Mouse (Mus musculus): ENCODE results near the gene Gys1. TPM values are rescaled to one million over a fixed set of nuclear protein-coding genes. Genes with fewer than 3 reads are reported as not detected.
"Not testable (repeated sequence)": the region's sequence is repeated elsewhere in the genome, so short reads cannot be mapped to it uniquely, and the experiment has no call there.

Gys1 gene
- polyA plus RNA-seq, 1 experiment from 2014 or later, result 37.0 TPM

- WGBS, result 19% methylated on average over 3 of the region's 3 CpGs
- Histone ChIP-seq H3K27me3 (ENCODE audit: control insufficient read depth, insufficient read depth, low read length) (no peaks in the 10 kb centered on the region), H3K36me3 (ENCODE audit: control insufficient read depth, insufficient read depth, low read length) (no peaks in the 10 kb centered on the region), H3K4me2 (ENCODE audit: low read depth, low read length, severe bottlenecking) (no peak overlapping the region), H3K4me1 (replicated peaks; ENCODE audit: control insufficient read depth, insufficient read depth, low read length) (no peaks in the 10 kb centered on the region), H3K9ac (ENCODE audit: low read length) (no peak overlapping the region), H3K4me3 (ENCODE audit: low read depth, low read length) (no peak overlapping the region), H3K9me3 (ENCODE audit: control insufficient read depth, low read length) (no peaks in the 10 kb centered on the region), H3K27ac (ENCODE audit: low read depth, low read length) (no peak overlapping the region)
- ATAC-seq (replicated peaks; ENCODE audit: low FRiP score), result no peak
- peak; percentile 69 for DNase-seq (ENCODE audit: low spot score)
Measured at GRCm38 (mm10) chr7:45477003-45477402, 42.4 kb downstream of the Gys1 start.

- Histone ChIP-seq H3K27ac (ENCODE audit: low read depth, low read length) (no peak overlapping the region), H3K4me3 (ENCODE audit: low read depth, low read length) (no peak overlapping the region), H3K36me3 (ENCODE audit: control insufficient read depth, insufficient read depth, low read length) (no peaks in the 10 kb centered on the region), H3K4me1 (replicated peaks; ENCODE audit: control insufficient read depth, insufficient read depth, low read length) (no peaks in the 10 kb centered on the region), H3K9ac (ENCODE audit: low read length) (no peak overlapping the region), H3K9me3 (ENCODE audit: control insufficient read depth, low read length) (no peaks in the 10 kb centered on the region), H3K4me2 (ENCODE audit: low read depth, low read length, severe bottlenecking) (no peak overlapping the region), H3K27me3 (ENCODE audit: control insufficient read depth, insufficient read depth, low read length) (no peaks in the 10 kb centered on the region)
- DNase-seq (ENCODE audit: low spot score), result no peak
- ATAC-seq (replicated peaks; ENCODE audit: low FRiP score), result no peak
- WGBS, result 93% methylated on average over 7 of the region's 7 CpGs
Measured at GRCm38 (mm10) chr7:45478774-45479173, 44.1 kb downstream of the Gys1 start.

DNA sequence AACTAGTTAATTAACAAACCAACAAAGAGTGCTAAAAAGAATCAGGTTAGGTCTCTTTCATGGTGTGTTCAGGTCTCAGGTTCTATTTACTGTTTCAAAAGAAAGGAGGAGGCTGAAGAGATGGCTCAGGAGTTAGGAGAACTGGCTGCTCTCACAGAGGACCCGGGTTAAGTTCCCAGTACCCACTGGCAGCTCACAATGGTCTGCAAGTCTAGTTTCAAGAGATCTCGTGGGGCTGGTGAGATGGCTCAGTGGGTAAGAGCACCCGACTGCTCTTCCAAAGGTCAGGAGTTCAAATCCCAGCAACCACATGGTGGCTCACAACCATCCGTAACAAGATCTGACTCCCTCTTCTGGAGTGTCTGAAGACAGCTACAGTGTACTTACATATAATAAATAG lies 45.7 kb downstream of the Gys1 start:
- H3K27me3 ChIP-seq (ENCODE audit: control insufficient read depth, insufficient read depth, low read length); H3K36me3 ChIP-seq (ENCODE audit: control insufficient read depth, insufficient read depth, low read length); H3K4me3 ChIP-seq (ENCODE audit: low read depth, low read length); H3K27ac ChIP-seq (ENCODE audit: low read depth, low read length); DNase-seq (ENCODE audit: low spot score); H3K4me1 ChIP-seq (replicated peaks; ENCODE audit: control insufficient read depth, insufficient read depth, low read length); ATAC-seq (replicated peaks; ENCODE audit: low FRiP score); H3K9ac ChIP-seq (ENCODE audit: low read length); H3K4me2 ChIP-seq (ENCODE audit: low read depth, low read length, severe bottlenecking); H3K9me3 ChIP-seq (ENCODE audit: control insufficient read depth, low read length): not testable (repeated sequence)
- 79% methylated on average over 3 of the region's 4 CpGs for WGBS

- ATAC-seq (replicated peaks; ENCODE audit: low FRiP score) (peak; percentile 76), DNase-seq (ENCODE audit: low spot score) (peak; percentile 65)
- H3K4me2 ChIP-seq (ENCODE audit: low read depth, low read length, severe bottlenecking), result no peak within 1 kb of the TSS
- H3K9me3 ChIP-seq (ENCODE audit: control insufficient read depth, low read length), result no peaks in the 10 kb centered on the region
- H3K36me3 ChIP-seq (ENCODE audit: control insufficient read depth, insufficient read depth, low read length), result no peaks in the 10 kb centered on the region
- H3K4me1 ChIP-seq (replicated peaks; ENCODE audit: control insufficient read depth, insufficient read depth, low read length), result no peaks in the 10 kb centered on the region
- H3K27me3 ChIP-seq (ENCODE audit: control insufficient read depth, insufficient read depth, low read length), result no peaks in the 10 kb centered on the region
- H3K9ac ChIP-seq (ENCODE audit: low read length), result no peak within 1 kb of the TSS
- H3K4me3 ChIP-seq (ENCODE audit: low read depth, low read length), result no peak within 1 kb of the TSS
- 53% methylated on average over 14 of the region's 15 CpGs for WGBS
- no peak within 1 kb of the TSS for H3K27ac ChIP-seq (ENCODE audit: low read depth, low read length)
Measured at GRCm38 (mm10) chr7:45481374-45481927, 46.8 kb downstream of the Gys1 start, which contains the start of gene Tulp2. Tulp2 (plus strand) TSS chr7:45481877.

DNA sequence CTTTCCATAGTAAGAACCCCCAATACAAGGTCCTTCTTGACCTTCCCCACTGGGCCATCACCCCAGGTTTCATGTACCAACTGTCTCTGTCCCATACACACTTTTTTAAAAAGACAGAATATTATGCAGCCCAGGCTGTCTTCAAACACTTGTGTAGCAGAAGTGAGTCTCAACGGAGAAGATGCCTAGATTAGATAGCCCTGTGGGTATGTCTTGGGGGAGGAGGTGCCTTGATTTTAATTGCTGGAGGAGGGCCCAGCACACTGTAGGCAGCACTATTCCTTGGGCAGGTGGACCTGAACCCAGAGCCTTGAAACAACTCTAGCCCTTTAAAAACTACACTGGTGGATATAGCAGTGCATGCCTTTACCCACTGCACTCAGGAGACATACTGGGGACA lies 47.5 kb downstream of the Gys1 start:
- ATAC-seq (replicated peaks; ENCODE audit: low FRiP score) (no peak), DNase-seq (ENCODE audit: low spot score) (no peak)
- no peak overlapping the region for H3K4me2 ChIP-seq (ENCODE audit: low read depth, low read length, severe bottlenecking)
- WGBS, result 93% methylated on average over 1 of the region's 1 CpGs
- H3K9me3 ChIP-seq (ENCODE audit: control insufficient read depth, low read length), result no peaks in the 10 kb centered on the region
- H3K4me1 ChIP-seq (replicated peaks; ENCODE audit: control insufficient read depth, insufficient read depth, low read length), result no peaks in the 10 kb centered on the region
- no peak overlapping the region for H3K4me3 ChIP-seq (ENCODE audit: low read depth, low read length)
- no peak overlapping the region for H3K9ac ChIP-seq (ENCODE audit: low read length)
- no peaks in the 10 kb centered on the region for H3K27me3 ChIP-seq (ENCODE audit: control insufficient read depth, insufficient read depth, low read length)
- H3K27ac ChIP-seq (ENCODE audit: low read depth, low read length), result no peak overlapping the region
- H3K36me3 ChIP-seq (ENCODE audit: control insufficient read depth, insufficient read depth, low read length), result no peaks in the 10 kb centered on the region

GRCm38 (mm10) chr7:45484985-45485384 lies 50.3 kb downstream of the Gys1 start:
- H3K36me3 ChIP-seq (ENCODE audit: control insufficient read depth, insufficient read depth, low read length); H3K4me3 ChIP-seq (ENCODE audit: low read depth, low read length); DNase-seq (ENCODE audit: low spot score); H3K27ac ChIP-seq (ENCODE audit: low read depth, low read length); H3K9me3 ChIP-seq (ENCODE audit: control insufficient read depth, low read length); ATAC-seq (replicated peaks; ENCODE audit: low FRiP score); H3K4me1 ChIP-seq (replicated peaks; ENCODE audit: control insufficient read depth, insufficient read depth, low read length); H3K27me3 ChIP-seq (ENCODE audit: control insufficient read depth, insufficient read depth, low read length); H3K4me2 ChIP-seq (ENCODE audit: low read depth, low read length, severe bottlenecking); H3K9ac ChIP-seq (ENCODE audit: low read length): not testable (repeated sequence)
- WGBS, result 95% methylated on average over 5 of the region's 5 CpGs

DNA sequence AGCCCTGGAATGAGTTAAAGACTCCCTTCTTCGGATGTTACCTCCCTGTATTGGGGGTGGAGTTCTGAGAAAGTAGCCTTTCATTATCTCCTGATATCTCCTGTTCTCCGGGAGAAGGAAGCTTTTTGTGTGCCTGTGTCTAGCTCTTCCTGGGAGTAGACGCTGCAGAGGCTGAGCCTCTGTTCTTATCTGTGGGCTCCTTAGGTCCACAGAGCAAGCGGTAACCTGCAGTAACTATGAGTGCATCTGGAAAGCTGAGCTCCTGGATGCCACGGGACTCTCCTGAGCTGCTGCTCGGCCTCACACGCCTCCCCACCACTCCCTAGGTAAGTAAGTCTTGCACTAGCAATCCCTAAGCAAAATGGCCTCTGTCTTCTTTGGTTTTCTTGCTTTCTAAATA lies 51.5 kb downstream of the Gys1 start:
- no peaks in the 10 kb centered on the region; the same call in 1 of the 2 replicates for H3K27me3 ChIP-seq (ENCODE audit: control insufficient read depth, insufficient read depth, low read length)
- no peaks in the 10 kb centered on the region for H3K9me3 ChIP-seq (ENCODE audit: control insufficient read depth, low read length)
- H3K4me3 ChIP-seq (ENCODE audit: low read depth, low read length), result no peak overlapping the region
- 85% methylated on average over 7 of the region's 7 CpGs for WGBS
- ATAC-seq (replicated peaks; ENCODE audit: low FRiP score) (no peak), DNase-seq (ENCODE audit: low spot score) (no peak)
- no peak overlapping the region for H3K9ac ChIP-seq (ENCODE audit: low read length)
- H3K4me1 ChIP-seq (replicated peaks; ENCODE audit: control insufficient read depth, insufficient read depth, low read length), result peaks cover 10% of the 10 kb centered on the region
- no peaks in the 10 kb centered on the region for H3K36me3 ChIP-seq (ENCODE audit: control insufficient read depth, insufficient read depth, low read length)
- no peak overlapping the region for H3K4me2 ChIP-seq (ENCODE audit: low read depth, low read length, severe bottlenecking)
- H3K27ac ChIP-seq (ENCODE audit: low read depth, low read length), result no peak overlapping the region

GRCm38 (mm10) chr7:45486761-45487415 lies 52.2 kb downstream of the Gys1 start, which contains the start of gene Gm45808:
Gm45808 (minus strand) TSS chr7:45486811.
- ATAC-seq (replicated peaks; ENCODE audit: low FRiP score) (no peak), DNase-seq (ENCODE audit: low spot score) (no peak)
- no peak within 1 kb of the TSS; the same call in 1 of the 2 replicates for H3K4me2 ChIP-seq (ENCODE audit: low read depth, low read length, severe bottlenecking)
- H3K4me1 ChIP-seq (replicated peaks; ENCODE audit: control insufficient read depth, insufficient read depth, low read length), result peaks cover 11% of the 10 kb centered on the region
- H3K9me3 ChIP-seq (ENCODE audit: control insufficient read depth, low read length), result no peaks in the 10 kb centered on the region
- no peak within 1 kb of the TSS for H3K27ac ChIP-seq (ENCODE audit: low read depth, low read length)
- H3K9ac ChIP-seq (ENCODE audit: low read length), result no peak within 1 kb of the TSS
- H3K4me3 ChIP-seq (ENCODE audit: low read depth, low read length), result no peak within 1 kb of the TSS
- no peaks in the 10 kb centered on the region; the same call in 1 of the 2 replicates for H3K27me3 ChIP-seq (ENCODE audit: control insufficient read depth, insufficient read depth, low read length)
- H3K36me3 ChIP-seq (ENCODE audit: control insufficient read depth, insufficient read depth, low read length), result no peaks in the 10 kb centered on the region
- WGBS, result 86% methylated on average over 12 of the region's 12 CpGs

- Histone ChIP-seq H3K27me3 (ENCODE audit: control insufficient read depth, insufficient read depth, low read length) (no peaks in the 10 kb centered on the region; the same call in 1 of the 2 replicates), H3K27ac (ENCODE audit: low read depth, low read length) (0 out of 2 replicates have a peak overlapping the region, but pooled peaks have one; percentile 6), H3K4me1 (replicated peaks; ENCODE audit: control insufficient read depth, insufficient read depth, low read length) (peaks cover 11% of the 10 kb centered on the region), H3K9me3 (ENCODE audit: control insufficient read depth, low read length) (no peaks in the 10 kb centered on the region), H3K9ac (ENCODE audit: low read length) (peak overlapping the region; percentile 72), H3K36me3 (ENCODE audit: control insufficient read depth, insufficient read depth, low read length) (no peaks in the 10 kb centered on the region), H3K4me3 (ENCODE audit: low read depth, low read length) (peak overlapping the region; percentile 42), H3K4me2 (ENCODE audit: low read depth, low read length, severe bottlenecking) (peak overlapping the region; percentile 71)
- WGBS, result 19% methylated on average over 11 of the region's 11 CpGs
- DNase-seq (ENCODE audit: low spot score) (no peak), ATAC-seq (replicated peaks; ENCODE audit: low FRiP score) (peak; percentile 40)
Measured at GRCm38 (mm10) chr7:45487861-45488292, 53.2 kb downstream of the Gys1 start.

Measured in forebrain, embryonic 11.5 days (tissue).